Mouse (Mus musculus) ES-E14 (cell line): ENCODE data around the gene Ddx5. TPM values are rescaled to one million over a fixed set of nuclear protein-coding genes. Genes with fewer than 3 reads are reported as not detected.

Experiments
- DNase-seq: peaks from one replicate; pipeline ENCODE4 v3.0.0-alpha.2; 2013; ENCODE audit warnings: low read depth, low spot score
- H3K27ac ChIP-seq: 2 replicates; pipeline ENCODE4 v1.5.1; 2012; ENCODE audit warnings: low read depth, mild to moderate bottlenecking, low read length, moderate library complexity, mixed read lengths; ENCODE audit not compliant: poor library complexity, insufficient read depth, severe bottlenecking
- H3K36me3 ChIP-seq: 2 replicates; pipeline ENCODE4 v1.6.1; 2012; ENCODE audit warnings: mild to moderate bottlenecking, low read length, moderate library complexity, mixed read lengths; ENCODE audit not compliant: control insufficient read depth, poor library complexity, insufficient read depth, severe bottlenecking
- H3K4me1 ChIP-seq, 2 experiments: fragments of 150-350 bp in 1 of 2; sonication (generic) in 1 of 2; 2 replicates each; pipeline ENCODE4 v1.6.1; 2012; ENCODE audit warnings: low read length in 2 of 2, mild to moderate bottlenecking in 1 of 2, mixed read lengths in 1 of 2; ENCODE audit not compliant: control insufficient read depth in 2 of 2, insufficient read depth in 2 of 2, poor library complexity in 1 of 2
- H3K4me3 ChIP-seq, 2 experiments: fragments of 150-350 bp in 1 of 2; sonication (generic) in 1 of 2; 2 replicates each; pipeline ENCODE4 v1.5.1; 2012; ENCODE audit warnings: low read length in 2 of 2, low read depth in 1 of 2, mild to moderate bottlenecking in 1 of 2, mixed read lengths in 1 of 2; ENCODE audit not compliant: insufficient read depth in 1 of 2, poor library complexity in 1 of 2, severe bottlenecking in 1 of 2
- H3K9ac ChIP-seq: 2 replicates; pipeline ENCODE4 v1.6.1; 2012; ENCODE audit warnings: low read depth, mild to moderate bottlenecking, low read length, mixed read lengths; ENCODE audit not compliant: poor library complexity, insufficient read depth, severe bottlenecking
- H3K9me3 ChIP-seq: fragments of 150-350 bp; sonication (generic); 2 replicates; pipeline ENCODE4 v1.6.1; 2012; ENCODE audit warnings: low read depth, mild to moderate bottlenecking, low read length; ENCODE audit not compliant: control insufficient read depth, insufficient read depth
- CHD2 ChIP-seq: IDR thresholded peaks from 2 replicates; pipeline ENCODE4 v1.6.1; 2014; ENCODE audit warnings: mild to moderate bottlenecking, low read depth, low read length, inconsistent platforms
- HCFC1 ChIP-seq: IDR thresholded peaks from 2 replicates; pipeline ENCODE4 v1.6.1; 2012; ENCODE audit warnings: low read length, inconsistent platforms, borderline replicate concordance; ENCODE audit not compliant: insufficient read depth
- MAFK ChIP-seq: IDR thresholded peaks from 2 replicates; pipeline ENCODE4 v1.6.1; 2014; ENCODE audit warnings: mild to moderate bottlenecking, low read depth, low read length, inconsistent platforms; ENCODE audit not compliant: insufficient read depth
- ZC3H11A ChIP-seq: IDR thresholded peaks from 2 replicates; pipeline ENCODE4 v1.6.1; 2012; ENCODE audit warnings: low read depth, mild to moderate bottlenecking, inconsistent platforms, low read length, borderline replicate concordance
- ZNF384 ChIP-seq: IDR thresholded peaks from 2 replicates; pipeline ENCODE4 v1.6.1; 2012; ENCODE audit warnings: low read depth, low read length, inconsistent platforms
- in situ Hi-C, 2 experiments: fragments of 600-800 bp; cut with MboI; formaldehyde crosslinking; loops; one replicate each; pipeline ENCODE4 v1.15.1; 2025; ENCODE audit warnings: low sequenced_read_pairs in 2 of 2, inconsistent platforms in 1 of 2; ENCODE audit not compliant: unreplicated experiment in 2 of 2
- total RNA-seq: library from RNA; depleted of rRNA; stranded (reverse); fragments of 300-350 nt; gene quantifications from 2 replicates; pipeline ENCODE4 v1.2.3, GENCODE M21; 2012

Gene Ddx5
- total RNA-seq, 1 experiment: 403 TPM

DNA sequence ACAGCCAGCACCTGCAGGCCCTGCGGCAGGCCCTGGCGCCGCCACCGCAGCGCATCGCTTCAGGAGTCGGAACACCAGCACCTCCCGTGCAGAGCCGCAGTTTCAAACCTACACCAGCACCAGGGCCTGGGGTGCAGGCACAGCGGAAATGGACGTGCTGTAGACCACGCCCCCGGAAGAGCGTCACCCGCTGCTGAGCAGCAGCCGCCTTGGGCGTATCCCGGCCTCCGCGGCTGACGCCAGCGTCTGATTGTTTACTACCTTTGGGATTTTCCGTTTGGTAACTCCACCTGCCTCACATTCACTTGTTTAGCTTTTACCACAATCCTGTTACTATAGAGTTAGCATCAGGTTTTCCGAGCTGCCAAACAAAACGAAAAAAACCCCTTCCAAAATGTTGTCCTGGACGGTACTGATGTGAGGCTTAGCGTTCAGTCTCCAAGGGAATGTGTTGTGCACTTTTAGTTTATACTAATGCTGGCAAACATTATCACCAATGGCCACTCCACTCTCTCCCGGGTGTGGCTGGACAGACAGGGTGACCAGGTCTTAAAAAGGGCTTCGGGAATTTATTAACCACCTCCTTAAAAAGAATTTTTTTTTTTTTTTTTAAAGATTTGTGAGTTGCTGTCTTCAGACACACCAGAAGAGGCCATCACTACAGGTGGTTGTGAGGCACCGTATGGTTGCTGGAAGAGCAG, 9.4 kb downstream of the Ddx5 start, which contains the start of gene Polg2:
TSS of gene Polg2 (minus strand) at position 150 of the 701 bp plus-strand sequence.
- Histone ChIP-seq H3K36me3 (peaks cover 46% of the 10 kb centered on the region), H3K4me3 (peak within 1 kb of the TSS; percentile 65 to 71), H3K9me3 (no peaks in the 10 kb centered on the region), H3K27ac (peak within 1 kb of the TSS; percentile 50), H3K9ac (peak within 1 kb of the TSS; percentile 72), H3K4me1 (no peaks in the 10 kb centered on the region)
- DNase-seq: peak; percentile 87
- in situ Hi-C loops: loop anchor here in 1 of 2 experiments (10.0 kb wide), 1 partner anchor 365 kb away; no protein-coding TSS in a partner anchor
- TF ChIP-seq ZNF384 (peak; percentile 88; the same call in 1 of the 2 replicates), HCFC1 (peak; percentile 68), CHD2 (no peak; the same call in 1 of the 2 replicates), ZC3H11A (no peak), MAFK (no peak)

DNA sequence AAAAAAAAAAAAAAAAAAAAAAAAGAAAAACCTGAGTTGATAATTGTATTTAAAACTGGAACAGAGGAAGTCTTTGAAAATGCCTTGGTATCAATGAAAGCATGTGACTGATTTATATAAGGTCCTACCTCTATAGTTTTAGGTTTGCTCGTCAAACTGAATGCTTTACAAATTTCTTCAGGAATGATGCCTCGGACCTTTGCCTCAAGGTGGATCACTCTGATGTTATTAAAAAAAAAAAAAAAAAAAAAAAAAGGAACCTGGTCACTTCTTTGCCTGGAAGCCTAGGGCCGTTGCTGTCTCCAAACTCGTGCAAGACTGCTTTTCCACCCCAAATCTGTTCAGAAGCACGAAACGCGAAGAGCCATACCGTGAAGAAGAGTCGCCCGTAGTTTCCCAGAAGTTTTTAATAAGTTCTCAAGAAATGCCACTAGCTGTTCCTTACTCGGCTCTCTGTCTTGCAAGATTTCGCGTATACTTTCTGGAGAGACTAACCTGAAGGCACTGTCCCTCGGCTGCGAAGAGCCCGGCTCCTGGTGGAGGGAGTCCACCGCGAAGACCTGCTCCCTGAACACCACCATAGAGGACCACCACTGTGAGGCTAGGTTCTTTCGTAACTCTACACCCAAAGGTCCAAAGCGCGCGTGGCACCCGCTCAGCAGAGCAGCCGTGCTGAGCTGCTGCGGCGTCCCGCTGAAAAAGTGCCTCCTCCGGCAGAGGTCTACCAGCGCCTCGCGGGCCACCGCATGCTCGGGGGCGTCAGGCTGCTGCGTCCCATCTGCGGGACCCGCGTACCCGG, 10.2 kb downstream of the Ddx5 start:
- no peak for DNase-seq
- Histone ChIP-seq H3K27ac (peak overlapping the region; percentile 37), H3K36me3 (peaks cover 42% of the 10 kb centered on the region), H3K9ac (peak overlapping the region; percentile 72), H3K9me3 (no peaks in the 10 kb centered on the region), H3K4me3 (peak overlapping the region; percentile 65 to 71), H3K4me1 (no peaks in the 10 kb centered on the region)
- in situ Hi-C loops: loop anchor here in 1 of 2 experiments (10.0 kb wide), 1 partner anchor 364 kb away; no protein-coding TSS in a partner anchor
- TF ChIP-seq MAFK: no peak
- no peak for TF ChIP-seq ZC3H11A
- TF ChIP-seq CHD2: no peak
- TF ChIP-seq ZNF384: peak; percentile 83
- TF ChIP-seq HCFC1: no peak

DNA sequence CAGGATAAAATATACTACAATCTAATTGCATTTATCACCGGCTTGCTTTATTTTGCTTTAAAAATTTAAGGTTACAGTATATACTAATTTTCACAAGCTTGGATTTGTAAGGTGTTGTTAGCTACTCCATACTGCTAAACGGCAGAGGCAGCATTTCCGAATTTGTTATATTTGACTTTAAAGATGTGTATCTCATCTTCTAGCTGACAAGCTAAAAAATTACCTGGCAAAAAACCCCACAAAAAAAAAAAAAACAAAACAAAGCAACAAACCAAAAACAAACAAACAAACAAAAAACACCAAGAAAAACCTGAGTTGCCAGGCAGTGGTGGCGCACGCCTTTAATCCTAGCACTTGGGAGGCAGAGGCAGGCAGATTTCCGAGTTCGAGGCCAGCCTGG, 10.9 kb downstream of the Ddx5 start:
- Histone ChIP-seq H3K4me3 (no peak overlapping the region; a peak in 1 of 4 replicates), H3K9me3 (no peaks in the 10 kb centered on the region), H3K36me3 (peaks cover 40% of the 10 kb centered on the region), H3K27ac (no peak overlapping the region), H3K4me1 (no peaks in the 10 kb centered on the region), H3K9ac (no peak overlapping the region)
- in situ Hi-C loops: loop anchor here in 1 of 2 experiments (10.0 kb wide), 1 partner anchor 363 kb away; no protein-coding TSS in a partner anchor
- TF ChIP-seq ZNF384 (no peak), HCFC1 (no peak), CHD2 (no peak), MAFK (no peak), ZC3H11A (no peak)
- no peak for DNase-seq

DNA sequence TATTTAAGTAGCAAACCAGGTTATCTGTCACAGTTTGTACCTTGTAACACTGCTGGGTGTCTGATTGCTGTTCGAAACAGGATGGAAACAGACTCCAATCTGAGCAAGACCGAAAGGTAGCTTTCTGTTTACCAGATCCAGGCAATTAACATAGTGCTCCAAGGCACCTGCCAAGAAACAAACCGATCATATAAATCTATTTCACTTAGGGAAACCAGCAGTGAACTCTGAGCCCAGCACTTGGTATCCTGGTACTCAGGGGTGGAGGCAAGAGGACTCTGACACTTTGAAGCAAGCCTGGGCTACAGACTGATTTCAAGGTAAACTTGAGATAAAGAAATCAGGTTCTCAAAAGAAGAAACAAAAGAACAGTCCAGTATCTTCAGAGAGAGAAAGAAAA, 11.6 kb downstream of the Ddx5 start:
- Histone ChIP-seq H3K27ac (no peak overlapping the region), H3K4me3 (no peak overlapping the region), H3K9me3 (no peaks in the 10 kb centered on the region), H3K9ac (no peak overlapping the region), H3K36me3 (peaks cover 37% of the 10 kb centered on the region), H3K4me1 (no peaks in the 10 kb centered on the region)
- no peak for DNase-seq
- no peak for TF ChIP-seq HCFC1
- no peak for TF ChIP-seq ZC3H11A
- no peak for TF ChIP-seq ZNF384
- no peak for TF ChIP-seq CHD2
- no peak for TF ChIP-seq MAFK
- in situ Hi-C loops: loop anchor here in 1 of 2 experiments (10.0 kb wide), 1 partner anchor 363 kb away; no protein-coding TSS in a partner anchor
